Mouse (Mus musculus) large intestine, adult 2 months (tissue): ENCODE results near the gene Cyp51. TPM values are rescaled to one million over a fixed set of nuclear protein-coding genes. Genes with fewer than 3 reads are reported as not detected.

ENCODE experiments used
- DNase-seq: peaks from one replicate; pipeline ENCODE4 v3.0.0-alpha.2; 2012; ENCODE audit warnings: low read depth, low spot score
- WGBS: fragments of 180-500 bp; shearing (Covaris S2); methylation state at CpG from one replicate; pipeline ENCODE4 v1.1.7; 2018; 5-methylcytosine and 5-hydroxymethylcytosine counted together
- polyA plus RNA-seq: library from polyadenylated mRNA; depleted of rRNA; stranded (reverse); fragments of >200 nt; gene quantifications from 2 replicates; pipeline ENCODE4 v1.2.3, GENCODE M21; 2012; rRNA removed

Gene Cyp51
- polyA plus RNA-seq, 1 experiment, result 56.5 TPM

GRCm38 (mm10) chr5:4036686-4037085, 67.9 kb downstream of the Cyp51 start:
- DNase-seq, result no peak
- 95% methylated on average over 9 of the region's 9 CpGs for WGBS

GRCm38 (mm10) chr5:4031846-4032245, 72.7 kb downstream of the Cyp51 start:
- peak; percentile 59 for DNase-seq
- WGBS, result 24% methylated on average over 4 of the region's 4 CpGs

Other genes with a start within 250 kb of the Cyp51 start
- gene Mterf1a, start 210.8 kb downstream of the Cyp51 start, polyA plus RNA-seq, result 0.77 and 1.4 TPM in 2 replicates
- gene Akap9, start 176.7 kb downstream of the Cyp51 start, polyA plus RNA-seq, result 4.3 and 9.3 TPM in 2 replicates
- gene Mterf1b, start 87.6 kb upstream of the Cyp51 start, polyA plus RNA-seq, result 0.16 and 0.45 TPM in 2 replicates